In genomic region chr1:186618285-186618684, GRCm38 (mm10) we compare ENCODE assay signal across 16 mouse cellular contexts.
DNase-seq lines count a peak whose midpoint lies in the region; ATAC-seq and TF ChIP-seq lines count a peak whose summit lies in the region.
"Had no signal": no experiment of that assay in that cellular context is flagged by ENCODE, and none has a peak within 500 bp of the region (broad histone marks: within the 10 kb centered on the region; RNA-seq: fewer than 3 reads in every experiment).

No protein-coding gene starts in this region.

- DNase-seq in heart, adult 2 months, result peak; percentile 27 to 34
- peak; percentile 41 to 46 for DNase-seq in heart, postnatal 10 days
- DNase-seq in lung, postnatal 14 days, result peak; percentile 28
- DNase-seq in cerebellum, postnatal 36 days, result no peak
- DNase-seq: cerebellum, postnatal 25 days; kidney, adult 18-20 months; kidney, postnatal 25 days had no signal

- H3K27me3 ChIP-seq in heart, adult 2 months (ENCODE audit: control insufficient read depth, insufficient read depth, low read length), result no peaks in the 10 kb centered on the region
- H3K27me3 ChIP-seq in heart, embryonic 11.5 days (ENCODE audit: control insufficient read depth, insufficient read depth, low read length), result no peaks in the 10 kb centered on the region
- H3K27me3 ChIP-seq: embryonic facial prominence, embryonic 12.5 days; midbrain, embryonic 15.5 days had no signal

- no peak overlapping the region for H3K9ac ChIP-seq in heart, adult 2 months (ENCODE audit: low read depth, low read length)
- H3K9ac ChIP-seq in heart, embryonic 11.5 days (ENCODE audit: low read depth, low read length), result no peak overlapping the region
- H3K9ac ChIP-seq: embryonic facial prominence, embryonic 12.5 days; midbrain, embryonic 15.5 days had no signal

- H3K27ac ChIP-seq in heart, adult 2 months, result no peak overlapping the region; the same call in 1 of the 2 replicates
- H3K27ac ChIP-seq in heart, embryonic 11.5 days (ENCODE audit: low read depth, low read length), result no peak overlapping the region
- H3K27ac ChIP-seq in brown adipose tissue, adult 24 weeks (replicated peaks; ENCODE audit: low read depth, low read length), result peak overlapping the region; percentile 56; the same call in 1 of the 2 replicates
- H3K27ac ChIP-seq: embryonic facial prominence, embryonic 12.5 days; forebrain, embryonic 10.5 days; macrophage; midbrain, embryonic 15.5 days had no signal

- no peaks in the 10 kb centered on the region for H3K36me3 ChIP-seq in heart, adult 2 months (ENCODE audit: control insufficient read depth, insufficient read depth, low read length)
- H3K36me3 ChIP-seq in heart, embryonic 11.5 days (ENCODE audit: control insufficient read depth, insufficient read depth, low read length), result no peaks in the 10 kb centered on the region
- H3K36me3 ChIP-seq: embryonic facial prominence, embryonic 12.5 days; forebrain, embryonic 10.5 days; midbrain, embryonic 15.5 days had no signal

- no peak overlapping the region for H3K4me2 ChIP-seq in heart, embryonic 11.5 days
- H3K4me2 ChIP-seq: embryonic facial prominence, embryonic 12.5 days; midbrain, embryonic 15.5 days had no signal

- ATAC-seq in heart, embryonic 11.5 days (replicated peaks; ENCODE audit: insufficient number of reproducible peaks, low FRiP score, low TSS enrichment), result no peak
- no peak for ATAC-seq in megakaryocyte progenitor cell, adult 5-6 weeks (replicated peaks; ENCODE audit: poor library complexity)
- ATAC-seq: CD4-positive, CD25-positive, alpha-beta regulatory T cell, adult 4 months; hindbrain, embryonic 16.5 days; midbrain, embryonic 15.5 days had no signal

- no peaks in the 10 kb centered on the region for H3K79me2 ChIP-seq in heart, adult 2 months (replicated peaks; ENCODE audit: control insufficient read depth, insufficient read depth, low read length)

- no peaks in the 10 kb centered on the region for H3K9me3 ChIP-seq in heart, embryonic 11.5 days (replicated peaks; ENCODE audit: control insufficient read depth, low read length)
- H3K9me3 ChIP-seq: embryonic facial prominence, embryonic 12.5 days; forebrain, embryonic 10.5 days; midbrain, embryonic 15.5 days had no signal

- TF ChIP-seq POLR2A in heart, adult 2 months (IDR thresholded peaks at IDR 0.05; ENCODE audit: insufficient read depth, low read depth, low read length), result no peak

- H3K4me3 ChIP-seq in heart, adult 2 months, result no peak overlapping the region
- H3K4me3 ChIP-seq in heart, embryonic 11.5 days (ENCODE audit: low read depth, low read length), result no peak overlapping the region
- H3K4me3 ChIP-seq in brown adipose tissue, adult 24 weeks (ENCODE audit: insufficient read depth, low read depth, low read length), result no peak overlapping the region
- H3K4me3 ChIP-seq: embryonic facial prominence, embryonic 12.5 days; forebrain, embryonic 10.5 days; midbrain, embryonic 15.5 days had no signal

- H3K4me1 ChIP-seq in heart, adult 2 months (ENCODE audit: control insufficient read depth, insufficient read depth, low read length), result peaks cover 2% of the 10 kb centered on the region
- H3K4me1 ChIP-seq in heart, embryonic 11.5 days (ENCODE audit: control insufficient read depth, insufficient read depth, low read length), result no peaks in the 10 kb centered on the region
- H3K4me1 ChIP-seq in brown adipose tissue, adult 24 weeks (ENCODE audit: control insufficient read depth, insufficient read depth, insufficient read length, low read length), result peaks cover 2% of the 10 kb centered on the region; the same call in 1 of the 2 replicates
- H3K4me1 ChIP-seq: embryonic facial prominence, embryonic 12.5 days; forebrain, embryonic 10.5 days; midbrain, embryonic 15.5 days had no signal

- TF ChIP-seq EP300 in heart, adult 2 months (IDR thresholded peaks at IDR 0.05; ENCODE audit: insufficient read depth, low read depth, low read length), result no peak

- no peak for TF ChIP-seq CTCF in heart, adult 2 months (IDR thresholded peaks at IDR 0.05)

- 72% methylated on average over 6 of the region's 6 CpGs for WGBS in heart, adult 2 months
- WGBS in heart, embryonic 11.5 days (ENCODE audit: insufficient replicate concordance), result 74% methylated on average over 6 of the region's 6 CpGs

- intact Hi-C loops in heart, adult 2 months (cut with DNase I), result no loop called here
- intact Hi-C loops in heart, postnatal 10 days (cut with DNase I), result no loop called here

Comparison
In these comparisons a context has a peak if more than half of its experiments do, and no peak if none do; other contexts are left out.
1. DNase-seq: peak in heart, adult 2 months (2 of 2), heart, postnatal 10 days (2 of 2) and lung, postnatal 14 days (single experiment); none in cerebellum, postnatal 36 days (0 of 2).